Mouse (Mus musculus) embryonic fibroblast, embryonic 13.5 days (primary cell): ENCODE data around the gene Map3k9.

Source experiments
- CTCF ChIP-seq: IDR thresholded peaks from 2 replicates; pipeline ENCODE4 v1.5.1; 2011; ENCODE audit warnings: mild to moderate bottlenecking, control low read depth, low read length, moderate library complexity, borderline replicate concordance; ENCODE audit not compliant: insufficient read depth
- POLR2A ChIP-seq: IDR thresholded peaks from 2 replicates; pipeline ENCODE4 v1.6.1; 2011; ENCODE audit warnings: low read depth, mild to moderate bottlenecking, control low read depth, low read length, moderate library complexity

GRCm38 (mm10) chr12:81675557-81675956, 105.4 kb downstream of the Map3k9 start:
- TF ChIP-seq CTCF: no peak
- no peak for TF ChIP-seq POLR2A
